In the genomic region with DNA sequence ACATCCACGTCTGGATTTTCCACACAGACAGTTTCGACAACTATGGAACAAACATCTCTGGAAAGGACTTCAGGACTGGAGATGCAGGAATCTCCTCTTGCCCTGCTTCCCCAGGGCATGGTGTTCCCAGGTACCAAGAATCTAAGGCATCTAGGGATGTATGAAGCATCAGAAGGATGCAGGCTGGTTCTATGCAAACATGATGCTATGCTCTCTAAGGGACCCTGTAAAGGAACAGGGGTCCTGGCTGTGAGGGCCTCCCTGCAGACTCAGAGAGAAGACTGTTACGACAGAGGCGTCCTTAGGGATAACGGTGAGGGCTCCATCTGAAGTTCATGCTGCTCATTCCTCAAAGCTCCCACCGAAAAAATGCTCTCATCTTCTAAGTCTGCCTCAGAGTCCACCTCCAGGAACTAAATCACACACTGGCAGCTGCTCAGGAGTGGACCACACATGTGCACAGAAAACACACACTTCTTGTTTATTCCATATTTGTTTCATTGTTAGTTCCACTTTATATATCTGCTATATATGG, we compare ENCODE assay signal across 26 mouse cellular contexts. TPM values are rescaled to one million over a fixed set of nuclear protein-coding genes. Genes with fewer than 3 reads are reported as not detected.
A peak's percentile ranks its signal among the peaks of the same experiment; 100 is the strongest.
DNase-seq lines count a peak whose midpoint lies in the region; ATAC-seq and TF ChIP-seq lines count a peak whose summit lies in the region.
"Had no signal": no experiment of that assay in that cellular context is flagged by ENCODE, and none has a peak within 500 bp of the region (broad histone marks: within the 10 kb centered on the region; RNA-seq: fewer than 3 reads in every experiment).

No protein-coding gene starts in this region.

- 82% methylated on average over 6 of the region's 6 CpGs for WGBS in forebrain, embryonic 11.5 days
- 77% methylated on average over 6 of the region's 6 CpGs for whole genome bisulfite sequencing in forebrain, postnatal 0 days
- 68% methylated on average over 6 of the region's 6 CpGs for WGBS in kidney, embryonic 14.5 days
- 82% methylated on average over 6 of the region's 6 CpGs for WGBS in neural tube, embryonic 15.5 days
- 69% methylated on average over 6 of the region's 6 CpGs for WGBS in stomach, postnatal 0 days

- no peak overlapping the region for H3K4me3 ChIP-seq in forebrain, embryonic 11.5 days (ENCODE audit: low read depth, low read length)
- H3K4me3 ChIP-seq in forebrain, postnatal 0 days (ENCODE audit: low read depth, low read length): no peak overlapping the region
- H3K4me3 ChIP-seq in kidney, embryonic 14.5 days (ENCODE audit: low read length): no peak overlapping the region
- no peak overlapping the region for H3K4me3 ChIP-seq in neural tube, embryonic 15.5 days (replicated peaks)
- H3K4me3 ChIP-seq in stomach, postnatal 0 days (ENCODE audit: low read depth, low read length): no peak overlapping the region
- H3K4me3 ChIP-seq: hindbrain, embryonic 13.5 days; stomach, embryonic 15.5 days had no signal

- ATAC-seq in forebrain, embryonic 11.5 days (replicated peaks; ENCODE audit: low FRiP score): no peak
- ATAC-seq in forebrain, postnatal 0 days: no peak
- no peak for ATAC-seq in kidney, embryonic 14.5 days (ENCODE audit: low FRiP score, low TSS enrichment)
- no peak for ATAC-seq in neural tube, embryonic 15.5 days (ENCODE audit: low FRiP score)
- no peak for ATAC-seq in stomach, postnatal 0 days (ENCODE audit: low FRiP score, low TSS enrichment)

- no peaks in the 10 kb centered on the region for H3K27me3 ChIP-seq in forebrain, embryonic 11.5 days (ENCODE audit: control insufficient read depth, insufficient read depth, low read length)
- H3K27me3 ChIP-seq in forebrain, postnatal 0 days (ENCODE audit: insufficient read depth, low read length): no peaks in the 10 kb centered on the region
- no peaks in the 10 kb centered on the region for H3K27me3 ChIP-seq in kidney, embryonic 14.5 days (ENCODE audit: control insufficient read depth, insufficient read depth, low read length)
- H3K27me3 ChIP-seq in neural tube, embryonic 15.5 days (replicated peaks): no peaks in the 10 kb centered on the region
- H3K27me3 ChIP-seq in stomach, postnatal 0 days (ENCODE audit: control insufficient read depth, insufficient read depth, low read length): no peaks in the 10 kb centered on the region
- H3K27me3 ChIP-seq: CH12.LX; stomach, embryonic 15.5 days had no signal

- no peak for TF ChIP-seq CTCF in forebrain, postnatal 0 days (IDR thresholded peaks at IDR 0.05; ENCODE audit: low read depth)
- TF ChIP-seq CTCF in stomach, postnatal 0 days (IDR thresholded peaks at IDR 0.05; ENCODE audit: low read depth): no peak

- no peaks in the 10 kb centered on the region for H3K9me3 ChIP-seq in forebrain, embryonic 11.5 days (ENCODE audit: control insufficient read depth, low read length)
- H3K9me3 ChIP-seq in forebrain, postnatal 0 days (ENCODE audit: low read length): no peaks in the 10 kb centered on the region
- H3K9me3 ChIP-seq in kidney, embryonic 14.5 days (ENCODE audit: control insufficient read depth, low read length): no peaks in the 10 kb centered on the region
- no peaks in the 10 kb centered on the region for H3K9me3 ChIP-seq in neural tube, embryonic 15.5 days (replicated peaks)
- H3K9me3 ChIP-seq in stomach, postnatal 0 days (ENCODE audit: control insufficient read depth, low read length): no peaks in the 10 kb centered on the region
- H3K9me3 ChIP-seq: hindbrain, embryonic 13.5 days; stomach, embryonic 15.5 days had no signal

- peak; percentile 18 for DNase-seq in forebrain, embryonic 11.5 days (ENCODE audit: low spot score)
- DNase-seq in forebrain, postnatal 0 days: no peak
- DNase-seq in kidney, postnatal 14 days: no peak
- DNase-seq in neural tube, embryonic 10.5 days (ENCODE audit: extremely low spot score, low spot score): no peak
- DNase-seq in stomach, postnatal 0 days (ENCODE audit: low spot score): no peak
- DNase-seq in cerebellum, adult 9-11 months: no peak
- DNase-seq: cerebellum, adult 18-20 months; kidney, adult 9 months; layer of hippocampus, postnatal 36 days; lung, adult 18-20 months had no signal

- no peak overlapping the region for H3K4me2 ChIP-seq in forebrain, embryonic 11.5 days (ENCODE audit: low read depth, low read length, severe bottlenecking)
- H3K4me2 ChIP-seq in forebrain, postnatal 0 days (ENCODE audit: low read depth): no peak overlapping the region
- no peak overlapping the region for H3K4me2 ChIP-seq in kidney, embryonic 14.5 days (replicated peaks; ENCODE audit: low read depth, low read length)
- H3K4me2 ChIP-seq in neural tube, embryonic 15.5 days: no peak overlapping the region
- no peak overlapping the region for H3K4me2 ChIP-seq in stomach, postnatal 0 days (replicated peaks; ENCODE audit: low read depth)
- H3K4me2 ChIP-seq: hindbrain, embryonic 13.5 days; midbrain, embryonic 11.5 days had no signal

- no peak overlapping the region for H3K27ac ChIP-seq in forebrain, embryonic 11.5 days (ENCODE audit: low read depth, low read length)
- no peak overlapping the region for H3K27ac ChIP-seq in forebrain, postnatal 0 days (ENCODE audit: low read depth, low read length)
- peak overlapping the region; percentile 62; the same call in 1 of the 2 replicates for H3K27ac ChIP-seq in kidney, embryonic 14.5 days (ENCODE audit: low read depth, low read length)
- 0 out of 2 replicates have a peak overlapping the region, but pooled peaks have one; percentile 28 for H3K27ac ChIP-seq in neural tube, embryonic 15.5 days (replicated peaks)
- 0 out of 2 replicates have a peak overlapping the region, but pooled peaks have one; percentile 18 for H3K27ac ChIP-seq in stomach, postnatal 0 days (replicated peaks)
- H3K27ac ChIP-seq: hindbrain, embryonic 13.5 days had no signal

- no peak for TF ChIP-seq EP300 in stomach, postnatal 0 days (optimal IDR thresholded peaks at IDR 0.05)

- H3K9ac ChIP-seq in forebrain, embryonic 11.5 days (ENCODE audit: low read length): no peak overlapping the region
- no peak overlapping the region for H3K9ac ChIP-seq in forebrain, postnatal 0 days
- no peak overlapping the region for H3K9ac ChIP-seq in kidney, embryonic 14.5 days (ENCODE audit: low read depth, low read length)
- no peak overlapping the region for H3K9ac ChIP-seq in neural tube, embryonic 15.5 days (replicated peaks)
- no peak overlapping the region for H3K9ac ChIP-seq in stomach, postnatal 0 days (ENCODE audit: low read length)
- H3K9ac ChIP-seq: stomach, embryonic 15.5 days had no signal

- H3K4me1 ChIP-seq in forebrain, embryonic 11.5 days (replicated peaks; ENCODE audit: control insufficient read depth, insufficient read depth, low read length): peaks cover 7% of the 10 kb centered on the region; the same call in 1 of the 2 replicates
- no peaks in the 10 kb centered on the region for H3K4me1 ChIP-seq in forebrain, postnatal 0 days (ENCODE audit: insufficient read depth)
- peaks cover 18% of the 10 kb centered on the region for H3K4me1 ChIP-seq in kidney, embryonic 14.5 days (ENCODE audit: control insufficient read depth, insufficient read depth, low read length)
- H3K4me1 ChIP-seq in neural tube, embryonic 15.5 days: peaks cover 16% of the 10 kb centered on the region
- peaks cover 7% of the 10 kb centered on the region; the same call in 1 of the 2 replicates for H3K4me1 ChIP-seq in stomach, postnatal 0 days (replicated peaks; ENCODE audit: control insufficient read depth, insufficient read depth)

- H3K36me3 ChIP-seq in forebrain, embryonic 11.5 days (ENCODE audit: control insufficient read depth, insufficient read depth, low read length): no peaks in the 10 kb centered on the region
- H3K36me3 ChIP-seq in forebrain, postnatal 0 days (ENCODE audit: insufficient read depth): no peaks in the 10 kb centered on the region
- H3K36me3 ChIP-seq in kidney, embryonic 14.5 days (ENCODE audit: control insufficient read depth, insufficient read depth, low read length): no peaks in the 10 kb centered on the region
- no peaks in the 10 kb centered on the region for H3K36me3 ChIP-seq in neural tube, embryonic 15.5 days
- no peaks in the 10 kb centered on the region for H3K36me3 ChIP-seq in stomach, postnatal 0 days (ENCODE audit: control insufficient read depth, insufficient read depth, low read length)
- H3K36me3 ChIP-seq: hindbrain, embryonic 13.5 days; stomach, embryonic 15.5 days had no signal

RNA-seq across cellular contexts. Expression of a gene that starts 39.5 kb away (rescaled TPM):
- 0.17 and 0.45 TPM in 2 replicates for polyA plus RNA-seq in forebrain, embryonic 11.5 days (2014; fragmentation: Nextera tagmentation; extraction: Ambion mirVana)
- 0.52 TPM in 1 of 2 replicates, not detected in the other for total RNA-seq in forebrain, postnatal 0 days (2014; rRNA removed)
- polyA plus RNA-seq in forebrain, postnatal 0 days (2015; fragmentation: Nextera tagmentation; extraction: Ambion mirVana): 0.22 and 0.34 TPM in 2 replicates
- polyA plus RNA-seq in kidney, embryonic 14.5 days (2014; fragmentation: Nextera tagmentation; extraction: Ambion mirVana): 0.18 TPM in 1 of 2 replicates, not detected in the other
- 0.14 and 0.27 TPM in 2 replicates for polyA plus RNA-seq in neural tube, embryonic 15.5 days (2015; fragmentation: Nextera tagmentation; extraction: Ambion mirVana)
- 0.06 and 0.21 TPM in 2 replicates for polyA plus RNA-seq in stomach, postnatal 0 days (2015; fragmentation: Nextera tagmentation; extraction: Ambion mirVana)
- total RNA-seq: CH12.LX, MEL had no signal
- polyA plus RNA-seq: intestine, embryonic 14.5 days had no signal

RNA-seq across cellular contexts. Expression of a gene that starts 44.9 kb away (rescaled TPM):
- not detected in 2 replicates for polyA plus RNA-seq in forebrain, embryonic 11.5 days (2014; fragmentation: Nextera tagmentation; extraction: Ambion mirVana)
- total RNA-seq in forebrain, postnatal 0 days (2014; rRNA removed): not detected in 2 replicates
- polyA plus RNA-seq in forebrain, postnatal 0 days (2015; fragmentation: Nextera tagmentation; extraction: Ambion mirVana): not detected in 2 replicates
- not detected in 2 replicates for polyA plus RNA-seq in kidney, embryonic 14.5 days (2014; fragmentation: Nextera tagmentation; extraction: Ambion mirVana)
- polyA plus RNA-seq in neural tube, embryonic 15.5 days (2015; fragmentation: Nextera tagmentation; extraction: Ambion mirVana): not detected in 2 replicates
- polyA plus RNA-seq in stomach, postnatal 0 days (2015; fragmentation: Nextera tagmentation; extraction: Ambion mirVana): 1.3 and 1.4 TPM in 2 replicates
- total RNA-seq: adrenal gland, postnatal 36 days; CH12.LX; layer of hippocampus, adult 18-20 months; layer of hippocampus, postnatal 36 days; left cerebral cortex, postnatal 25 days; MEL had no signal
- polyA plus RNA-seq: forebrain, embryonic 16.5 days; gonadal fat pad, adult 2 months; hindbrain, embryonic 13.5 days; intestine, embryonic 14.5 days; liver, embryonic 11.5 days; midbrain, embryonic 11.5 days; neural tube, embryonic 14.5 days; thymus, adult 2 months had no signal

Comparison
In these comparisons a context has a peak if more than half of its experiments do, and no peak if none do; other contexts are left out.
1. H3K27ac ChIP-seq: peak in kidney, embryonic 14.5 days (single experiment), neural tube, embryonic 15.5 days (single experiment) and stomach, postnatal 0 days (single experiment); none in forebrain, embryonic 11.5 days (single experiment) and forebrain, postnatal 0 days (single experiment).